Mouse (Mus musculus): ENCODE data around the gene Pbp2. TPM values are rescaled to one million over a fixed set of nuclear protein-coding genes. Genes with fewer than 3 reads are reported as not detected.

Gene Pbp2
- polyA plus RNA-seq, 1 experiment = not detected

DNA sequence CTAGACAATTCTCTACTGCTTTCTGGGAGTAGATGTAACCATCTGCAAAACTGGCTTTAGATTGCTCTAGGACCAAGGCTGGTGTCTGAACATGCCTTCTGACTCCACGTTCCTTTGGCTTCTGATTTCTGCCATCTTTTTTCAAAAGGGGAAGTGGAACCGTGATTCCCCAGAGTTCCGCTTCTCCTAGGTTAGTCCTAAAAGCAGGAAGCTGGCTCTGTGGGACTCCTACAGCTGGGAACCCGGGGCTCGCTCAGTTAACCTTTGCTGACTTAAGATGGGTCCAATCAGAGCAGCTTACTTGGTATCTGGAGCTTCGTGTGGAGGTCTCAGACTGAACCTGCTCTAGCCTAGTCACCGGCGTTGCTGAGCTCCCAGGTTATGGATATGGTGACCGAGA is 49.1 kb downstream of the Pbp2 start:
- WGBS = 66% methylated on average over 9 of the region's 9 CpGs

DNA sequence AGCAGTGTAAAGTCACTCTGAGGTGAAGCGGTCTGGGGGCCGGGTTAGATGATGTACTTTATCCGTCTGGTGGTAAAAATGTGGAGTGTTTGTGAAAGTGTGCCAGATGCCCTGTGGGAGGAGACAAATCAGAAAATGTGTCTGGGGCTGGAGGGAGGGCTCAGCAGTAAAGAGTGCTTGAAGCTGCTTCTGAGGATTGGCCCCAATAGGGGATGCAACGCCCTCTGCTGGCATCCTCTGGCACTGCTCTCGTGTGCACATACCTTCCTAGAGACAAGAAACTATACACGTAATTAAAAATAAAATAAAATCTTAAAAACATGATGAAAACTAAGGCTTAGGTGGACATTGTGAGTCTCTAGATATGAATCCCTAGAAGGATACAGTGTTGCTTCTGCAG is 49.8 kb downstream of the Pbp2 start:
- TF ChIP-seq POLR2A (IDR thresholded peaks at IDR 0.05; ENCODE audit: borderline replicate concordance, control insufficient read depth, low read depth, low read length) (no peak), CTCF (IDR thresholded peaks at IDR 0.05; ENCODE audit: control insufficient read depth, insufficient read depth, low read length) (no peak)
- no peaks in the 10 kb centered on the region for H3K4me1 ChIP-seq (ENCODE audit: control insufficient read depth, insufficient read depth, low read length)
- 92% methylated on average over 6 of the region's 6 CpGs for WGBS
- H3K4me3 ChIP-seq (replicated peaks; ENCODE audit: control insufficient read depth, low read depth, low read length) = no peak overlapping the region
- H3K27ac ChIP-seq (ENCODE audit: control insufficient read depth, insufficient read depth, low read depth, low read length, poor library complexity) = no peak overlapping the region

More for the DNA sequence above, 49.1 kb downstream of the Pbp2 start:
- TF ChIP-seq CTCF (IDR thresholded peaks at IDR 0.05; ENCODE audit: control insufficient read depth, insufficient read depth, low read length) (no peak), POLR2A (IDR thresholded peaks at IDR 0.05; ENCODE audit: borderline replicate concordance, control insufficient read depth, low read depth, low read length) (no peak)
- H3K4me3 ChIP-seq (replicated peaks; ENCODE audit: control insufficient read depth, low read depth, low read length) = no peak overlapping the region
- no peaks in the 10 kb centered on the region for H3K4me1 ChIP-seq (ENCODE audit: control insufficient read depth, insufficient read depth, low read length)
- no peak overlapping the region for H3K27ac ChIP-seq (ENCODE audit: control insufficient read depth, insufficient read depth, low read depth, low read length, poor library complexity)

Other genes starting within 250 kb of the Pbp2 start
- not detected in 2 replicates for gene Gprc5a, start 244.8 kb downstream of the Pbp2 start, polyA plus RNA-seq (2011; ENCODE audit: insufficient read depth, insufficient read length, low replicate concordance, missing spikeins)
- gene Gprc5d, start 192.1 kb downstream of the Pbp2 start, polyA plus RNA-seq (2011; ENCODE audit: insufficient read depth, insufficient read length, low replicate concordance, missing spikeins) = not detected in 2 replicates
- 28.7 and 38.2 TPM in 2 replicates for gene Fam234b, start 112.4 kb downstream of the Pbp2 start, polyA plus RNA-seq (2011; ENCODE audit: insufficient read depth, insufficient read length, low replicate concordance, missing spikeins)
- 103 and 178 TPM in 2 replicates for gene Hebp1, start 112.4 kb downstream of the Pbp2 start, polyA plus RNA-seq (2011; ENCODE audit: insufficient read depth, insufficient read length, low replicate concordance, missing spikeins)
- not detected in 2 replicates for gene Gsg1, start 56.1 kb downstream of the Pbp2 start, polyA plus RNA-seq (2011; ENCODE audit: insufficient read depth, insufficient read length, low replicate concordance, missing spikeins)
- 4.6 and 23.0 TPM in 2 replicates for gene Emp1, start 52.1 kb upstream of the Pbp2 start, polyA plus RNA-seq (2011; ENCODE audit: insufficient read depth, insufficient read length, low replicate concordance, missing spikeins)